Mouse (Mus musculus) myocyte (in vitro differentiated cells): ENCODE results near the gene Elfn1.

Experiments
- POLR2A ChIP-seq: IDR thresholded peaks from one replicate; pipeline ENCODE4 v1.6.1; 2011; ENCODE audit warnings: low read depth, mild to moderate bottlenecking, control low read depth, moderate library complexity; ENCODE audit not compliant: insufficient read length
- USF1 ChIP-seq: IDR thresholded peaks from one replicate; pipeline ENCODE4 v1.6.1; 2011; ENCODE audit warnings: low read depth, mild to moderate bottlenecking, control low read depth, moderate library complexity

DNA sequence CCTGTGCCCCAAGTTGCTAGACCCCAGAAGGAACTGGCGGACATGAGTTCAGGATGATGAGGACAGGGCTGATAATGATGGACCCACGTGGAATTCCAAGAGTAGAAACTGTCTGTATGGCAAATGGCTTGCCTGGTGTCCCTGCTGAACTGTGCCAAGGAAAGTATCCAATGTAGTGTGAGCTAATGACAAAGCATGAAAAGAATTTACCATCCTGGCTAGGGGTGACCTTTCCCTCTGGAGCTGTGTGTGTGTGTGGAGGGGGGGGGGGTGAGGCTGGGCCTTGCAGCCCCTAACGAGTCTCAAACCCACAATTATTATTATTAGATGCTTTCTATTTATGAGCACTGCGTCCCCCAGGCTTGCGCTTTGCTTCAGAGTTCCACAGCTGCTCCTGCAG lies 105.9 kb downstream of the Elfn1 start:
- TF ChIP-seq POLR2A (no peak), USF1 (no peak)
